7 mouse cellular contexts compared by ENCODE assay signal in genomic region chr5:66338583-66338982, GRCm38 (mm10).
DNase-seq lines count a peak whose midpoint lies in the region; ATAC-seq and TF ChIP-seq lines count a peak whose summit lies in the region.

No protein-coding gene starts in this region.

- no peak for TF ChIP-seq EP300 in stomach, postnatal 0 days (optimal IDR thresholded peaks at IDR 0.05)

- H3K4me3 ChIP-seq in kidney, embryonic 15.5 days (replicated peaks), result no peak overlapping the region
- no peak overlapping the region for H3K4me3 ChIP-seq in E14TG2a.4 (replicated peaks; ENCODE audit: low read length)
- no peak overlapping the region for H3K4me3 ChIP-seq in hindbrain, embryonic 13.5 days
- no peak overlapping the region for H3K4me3 ChIP-seq in stomach, postnatal 0 days (ENCODE audit: low read depth, low read length)

- H3K27ac ChIP-seq in kidney, embryonic 15.5 days, result no peak overlapping the region
- H3K27ac ChIP-seq in hindbrain, embryonic 13.5 days, result peak overlapping the region; percentile 90; the same call in 1 of the 2 replicates
- H3K27ac ChIP-seq in stomach, postnatal 0 days (replicated peaks), result no peak overlapping the region

- WGBS in kidney, embryonic 15.5 days, result 39% methylated on average over 7 of the region's 7 CpGs
- WGBS in hindbrain, embryonic 13.5 days, result 29% methylated on average over 7 of the region's 7 CpGs
- WGBS in stomach, postnatal 0 days, result 46% methylated on average over 7 of the region's 7 CpGs

- H3K4me1 ChIP-seq in kidney, embryonic 15.5 days, result peaks cover 36% of the 10 kb centered on the region
- H3K4me1 ChIP-seq in E14TG2a.4 (replicated peaks; ENCODE audit: low read depth, low read length), result peaks cover 51% of the 10 kb centered on the region
- peaks cover 74% of the 10 kb centered on the region for H3K4me1 ChIP-seq in hindbrain, embryonic 13.5 days (replicated peaks)
- no peaks in the 10 kb centered on the region for H3K4me1 ChIP-seq in stomach, postnatal 0 days (replicated peaks; ENCODE audit: control insufficient read depth, insufficient read depth)

- no peak for ATAC-seq in kidney, embryonic 15.5 days (replicated peaks; ENCODE audit: low FRiP score)
- ATAC-seq in hindbrain, embryonic 13.5 days (ENCODE audit: low FRiP score), result no peak
- no peak for ATAC-seq in stomach, postnatal 0 days (ENCODE audit: low FRiP score, low TSS enrichment)

- H3K9me3 ChIP-seq in kidney, embryonic 15.5 days (replicated peaks), result no peaks in the 10 kb centered on the region
- H3K9me3 ChIP-seq in E14TG2a.4 (ENCODE audit: low read length), result no peaks in the 10 kb centered on the region
- H3K9me3 ChIP-seq in hindbrain, embryonic 13.5 days, result no peaks in the 10 kb centered on the region
- H3K9me3 ChIP-seq in stomach, postnatal 0 days (ENCODE audit: control insufficient read depth, low read length), result no peaks in the 10 kb centered on the region

- H3K27me3 ChIP-seq in kidney, embryonic 15.5 days, result peaks cover 17% of the 10 kb centered on the region; the same call in 1 of the 2 replicates
- peaks cover 19% of the 10 kb centered on the region for H3K27me3 ChIP-seq in E14TG2a.4 (ENCODE audit: insufficient read depth, low read length)
- no peaks in the 10 kb centered on the region for H3K27me3 ChIP-seq in hindbrain, embryonic 13.5 days
- no peaks in the 10 kb centered on the region for H3K27me3 ChIP-seq in stomach, postnatal 0 days (ENCODE audit: control insufficient read depth, insufficient read depth, low read length)

- DNase-seq in kidney, adult 9 months, result peak; percentile 37
- DNase-seq in ZHBTc4 (ENCODE audit: low read depth, low spot score), result peak; percentile 89
- peak; percentile 38 for DNase-seq in stomach, postnatal 0 days (ENCODE audit: low spot score)
- DNase-seq in spleen, adult 12 weeks (ENCODE audit: low spot score), result no peak

- peak; percentile 84 for TF ChIP-seq CTCF in E14TG2a.4 (conservative IDR thresholded peaks at IDR 0.05; ENCODE audit: low read length)
- TF ChIP-seq CTCF in stomach, postnatal 0 days (IDR thresholded peaks at IDR 0.05; ENCODE audit: low read depth), result peak; percentile 63

- no peak overlapping the region for H3K9ac ChIP-seq in kidney, embryonic 15.5 days
- no peak overlapping the region for H3K9ac ChIP-seq in hindbrain, embryonic 13.5 days
- no peak overlapping the region for H3K9ac ChIP-seq in stomach, postnatal 0 days (ENCODE audit: low read length)

- H3K4me2 ChIP-seq in kidney, embryonic 15.5 days, result no peak overlapping the region
- peak overlapping the region; percentile 91; the same call in 1 of the 2 replicates for H3K4me2 ChIP-seq in hindbrain, embryonic 13.5 days
- no peak overlapping the region for H3K4me2 ChIP-seq in stomach, postnatal 0 days (replicated peaks; ENCODE audit: low read depth)

- H3K36me3 ChIP-seq in kidney, embryonic 15.5 days, result no peaks in the 10 kb centered on the region
- 0 out of 2 replicates have a peak, but pooled peaks cover under 1% of the 10 kb centered on the region for H3K36me3 ChIP-seq in E14TG2a.4 (ENCODE audit: insufficient read depth, low read length)
- no peaks in the 10 kb centered on the region for H3K36me3 ChIP-seq in hindbrain, embryonic 13.5 days
- H3K36me3 ChIP-seq in stomach, postnatal 0 days (ENCODE audit: control insufficient read depth, insufficient read depth, low read length), result no peaks in the 10 kb centered on the region
